Mouse (Mus musculus) retina, postnatal 7 days (tissue): ENCODE results near the gene Slx.
"Not testable (repeated sequence)": the region's sequence is repeated elsewhere in the genome, so short reads cannot be mapped to it uniquely, and the experiment has no call there.

Source experiments
- DNase-seq: peaks from one replicate; pipeline ENCODE4 v3.0.0-alpha.2; 2012; ENCODE audit warnings: low read depth, low spot score

Gene Slx

GRCm38 (mm10) chrX:26545465-26545864, at the start of gene Slx:
Gene Slx, minus strand, starts transcription at chrX:26545565.
- not testable (repeated sequence) for DNase-seq
